Mouse (Mus musculus) frontal cortex, postnatal 25 days (tissue): Measurements from ENCODE around the gene Rptor.

Experiments used
- DNase-seq, 2 experiments: peaks; one replicate each; pipeline ENCODE4 v3.0.0; 2022; ENCODE audit warnings: low spot score in 2 of 2

Rptor gene

DNA sequence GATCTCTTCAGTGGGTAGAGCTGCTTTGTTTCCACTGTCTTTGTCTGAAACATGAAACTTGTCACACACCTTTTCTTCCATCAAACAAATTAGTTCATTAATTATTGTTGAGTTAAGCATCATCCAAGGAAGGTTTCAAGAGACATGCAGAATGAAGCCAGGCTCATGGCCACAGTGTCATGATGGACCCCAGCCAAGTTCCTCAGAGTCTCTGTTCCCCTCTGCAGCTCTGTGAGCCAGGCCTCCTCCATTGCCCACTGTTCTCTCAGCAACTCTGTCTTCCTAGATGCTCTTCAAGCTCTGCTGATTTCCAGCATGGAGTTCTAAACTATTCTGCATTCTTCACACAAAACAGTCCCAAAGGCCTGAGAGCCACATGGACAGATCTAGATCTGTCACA lies 85.3 kb downstream of the Rptor start:
- no peak for DNase-seq

GRCm38 (mm10) chr11:119689936-119690335 lies 87.2 kb downstream of the Rptor start:
- no peak for DNase-seq

DNA sequence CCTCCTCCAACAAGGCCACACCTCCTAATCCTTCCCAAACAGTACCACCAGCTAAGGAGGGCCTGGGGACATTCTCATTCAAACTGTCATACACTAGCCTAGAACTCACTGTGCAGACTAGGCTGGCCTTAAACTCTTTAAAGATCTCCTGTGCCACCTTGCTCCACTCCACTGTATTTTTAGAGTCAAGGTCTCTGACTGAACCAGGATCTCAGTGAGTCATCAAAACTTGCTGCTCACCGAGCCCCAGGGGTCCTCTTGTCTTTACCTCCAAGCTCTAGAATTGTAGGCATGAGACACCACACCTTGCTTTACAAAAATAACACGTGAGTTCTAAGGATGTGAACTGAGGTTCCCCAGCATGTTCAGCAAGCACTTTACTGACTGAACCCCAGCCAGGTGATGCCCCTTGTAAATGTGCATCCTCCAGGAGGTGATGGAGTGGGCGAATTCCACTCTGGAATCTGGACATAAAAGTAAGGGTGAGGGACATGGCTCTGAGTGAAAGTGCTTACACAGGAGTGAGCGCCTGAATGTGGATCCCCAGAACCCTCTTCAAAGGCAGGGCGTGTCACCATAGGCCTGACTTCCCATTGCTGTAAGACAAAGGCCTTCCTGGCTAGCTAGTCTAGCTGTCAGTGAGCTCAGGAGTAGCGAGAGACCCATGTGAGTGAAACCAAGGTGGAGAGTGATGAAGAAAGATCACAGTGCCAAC lies 89.6 kb downstream of the Rptor start:
- DNase-seq, result no peak

- DNase-seq, result no peak
Observed at GRCm38 (mm10) chr11:119692911-119693261, 90.2 kb downstream of the Rptor start.

DNA sequence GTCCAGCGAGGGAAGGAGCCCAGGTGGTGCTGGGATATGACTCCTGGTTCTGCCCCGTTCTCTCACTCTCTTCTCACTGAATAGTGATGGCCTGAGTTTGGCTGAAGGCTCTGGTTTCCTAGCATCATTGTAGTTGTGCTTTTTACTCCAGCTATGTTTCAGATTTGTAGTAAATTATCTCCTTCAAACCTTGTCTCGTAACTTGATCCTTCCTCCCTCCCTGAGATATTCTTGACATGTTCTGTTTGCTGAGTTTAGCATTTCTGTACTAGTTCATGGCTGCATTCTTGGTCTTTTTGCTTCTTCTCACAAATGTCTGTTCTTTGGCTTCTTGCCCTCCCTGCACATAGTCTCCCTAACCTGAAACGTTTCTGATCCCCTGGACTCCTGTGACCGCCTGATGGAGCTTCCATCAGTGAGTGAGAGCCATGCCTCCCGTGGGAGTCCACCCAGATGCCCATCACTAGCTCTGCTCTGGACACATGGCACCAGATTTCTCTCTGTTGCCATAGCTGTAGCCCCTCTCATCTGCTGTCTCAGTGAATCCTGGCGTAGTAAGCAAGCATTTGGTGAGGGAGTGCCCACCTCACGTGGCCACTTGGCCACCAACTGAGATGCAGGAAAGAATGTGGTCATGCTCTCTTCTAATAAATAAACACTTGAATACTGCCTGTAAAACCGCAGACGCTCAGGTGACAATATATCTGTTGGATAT lies 91.6 kb downstream of the Rptor start:
- DNase-seq, result no peak

GRCm38 (mm10) chr11:119696401-119696800 lies 93.7 kb downstream of the Rptor start:
- no peak for DNase-seq

DNA sequence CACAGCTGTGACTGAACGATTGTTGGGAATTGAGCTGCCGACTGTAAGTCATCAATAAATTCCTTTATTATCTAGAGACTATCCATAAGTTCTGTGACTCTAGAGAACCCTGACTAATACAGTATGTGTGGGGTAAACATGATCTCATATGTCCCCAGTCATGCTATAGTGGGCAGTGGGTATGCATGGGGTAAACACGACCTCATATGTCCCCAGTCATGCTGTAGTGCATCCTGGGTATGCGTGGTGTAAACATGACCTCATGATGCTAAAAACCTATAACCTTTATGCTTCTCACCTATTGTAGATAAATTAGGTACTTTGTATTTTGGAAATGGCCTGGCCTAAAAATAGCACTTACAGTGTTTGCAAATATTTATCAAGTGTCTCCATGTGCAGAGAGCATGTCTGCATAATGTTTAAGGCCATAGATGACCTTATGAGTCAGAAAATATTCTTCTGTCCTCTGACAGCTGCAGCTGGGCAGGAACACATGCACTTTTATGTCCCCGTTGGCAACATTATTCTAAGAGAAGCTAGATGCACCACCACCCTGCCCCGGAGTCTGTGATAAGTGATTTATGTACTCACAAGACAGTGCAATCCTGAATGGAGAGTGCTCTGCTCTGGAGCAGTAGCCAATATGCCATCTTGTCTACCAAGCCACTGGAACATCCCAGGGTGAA lies 102.8 kb downstream of the Rptor start:
- no peak for DNase-seq

DNA sequence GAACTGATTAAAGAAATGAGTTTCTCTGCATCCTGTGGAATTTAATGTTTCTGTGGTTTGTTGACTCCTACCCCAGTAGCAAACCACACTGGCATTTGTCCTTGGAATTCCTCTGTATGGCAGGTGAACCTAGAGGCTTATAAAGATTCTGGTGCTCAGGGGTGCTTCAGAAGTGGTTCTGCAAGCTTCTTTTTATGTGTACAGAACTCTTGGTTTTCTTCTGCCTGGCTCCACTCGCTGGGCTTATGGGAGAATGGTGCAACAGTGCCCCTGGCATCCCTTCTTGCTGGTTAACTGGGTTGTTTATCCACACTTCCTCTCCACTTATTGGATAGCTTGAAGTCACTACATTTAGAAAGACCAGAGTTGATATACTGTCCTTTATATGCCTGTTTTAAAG lies 104.6 kb downstream of the Rptor start:
- DNase-seq, result no peak

GRCm38 (mm10) chr11:119709239-119709638 lies 106.5 kb downstream of the Rptor start:
- DNase-seq, result no peak

DNA sequence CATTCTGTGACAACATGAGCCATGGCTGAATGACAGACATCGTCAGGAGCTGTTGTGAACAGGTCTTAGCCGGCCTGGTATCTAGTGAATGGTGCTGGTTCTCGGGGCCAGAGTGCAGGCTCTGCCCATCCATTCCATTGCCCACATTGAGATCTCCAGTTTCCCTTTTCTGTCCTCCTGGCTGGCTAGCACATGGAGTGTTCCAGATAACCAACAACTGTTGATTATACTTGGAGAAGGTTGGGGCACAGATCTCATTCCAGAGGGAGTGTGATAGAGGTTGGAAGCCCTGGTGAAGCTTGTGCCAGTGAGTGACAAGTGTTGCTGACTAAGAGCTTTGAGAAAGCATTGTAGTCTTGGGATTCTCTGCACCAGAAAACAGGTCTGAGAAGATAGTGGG lies 107.6 kb downstream of the Rptor start:
- DNase-seq, result no peak

GRCm38 (mm10) chr11:119710822-119711221 lies 108.1 kb downstream of the Rptor start:
- DNase-seq, result no peak

GRCm38 (mm10) chr11:119715437-119715836 lies 112.7 kb downstream of the Rptor start:
- no peak for DNase-seq

DNA sequence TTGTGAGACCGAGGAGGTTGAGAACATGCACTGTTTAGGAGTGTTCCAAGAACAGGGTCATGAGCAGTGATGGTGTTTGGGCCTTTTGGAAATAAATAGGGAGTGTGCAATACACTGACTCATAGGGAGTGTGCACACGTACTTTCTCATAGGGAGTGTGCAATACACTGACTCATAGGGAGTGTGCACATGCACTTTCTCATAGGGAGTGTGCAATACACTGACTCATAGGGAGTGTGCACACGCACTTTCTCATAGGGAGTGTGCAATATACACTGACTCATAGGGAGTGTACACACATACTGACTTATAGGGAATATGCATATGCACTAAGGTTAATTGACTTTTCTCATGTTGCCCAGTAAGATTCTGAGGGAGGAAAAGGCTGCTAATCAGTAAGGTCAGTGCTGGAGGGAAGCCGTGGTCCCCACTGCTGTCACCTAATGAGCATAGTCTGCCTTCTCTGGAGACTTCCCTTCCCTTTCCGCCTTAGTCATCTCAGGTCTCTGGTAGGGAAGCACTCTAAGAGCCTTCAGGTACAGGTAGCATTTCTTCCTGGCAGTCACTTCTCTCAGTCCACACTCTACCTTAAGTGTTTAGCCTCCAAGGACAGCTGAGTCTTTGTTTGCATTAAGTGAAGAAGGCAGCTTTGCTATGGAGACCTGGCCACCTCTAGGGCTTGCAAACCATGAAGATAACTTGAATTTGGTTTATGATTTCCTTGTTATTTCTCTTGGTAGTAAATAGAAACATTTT lies 113.3 kb downstream of the Rptor start:
- no peak for DNase-seq

GRCm38 (mm10) chr11:119718115-119718514 lies 115.4 kb downstream of the Rptor start:
- no peak for DNase-seq

- DNase-seq, result no peak
Observed at GRCm38 (mm10) chr11:119720101-119721048, 117.7 kb downstream of the Rptor start.

GRCm38 (mm10) chr11:119724709-119725108 lies 122.0 kb downstream of the Rptor start:
- no peak for DNase-seq

DNA sequence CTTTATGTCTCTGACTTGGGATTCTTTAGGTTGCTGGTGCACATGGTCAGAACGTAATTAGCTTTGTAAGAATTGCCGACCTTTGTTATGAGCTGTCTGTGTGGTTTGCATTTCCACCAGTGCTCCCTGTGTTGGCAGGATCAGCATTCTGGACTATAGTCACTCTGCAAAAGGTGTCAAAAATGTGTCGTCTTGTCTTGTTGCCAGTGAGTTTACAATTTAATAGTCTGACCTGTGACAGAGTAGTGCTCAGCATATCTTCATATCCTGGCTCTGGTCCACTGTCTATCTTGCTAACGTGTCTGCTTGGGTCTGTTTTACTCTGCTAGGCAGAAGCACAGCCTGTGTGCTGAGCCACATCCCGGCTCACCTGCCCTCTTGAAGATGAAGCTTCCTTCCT lies 128.7 kb downstream of the Rptor start:
- DNase-seq, result no peak

DNA sequence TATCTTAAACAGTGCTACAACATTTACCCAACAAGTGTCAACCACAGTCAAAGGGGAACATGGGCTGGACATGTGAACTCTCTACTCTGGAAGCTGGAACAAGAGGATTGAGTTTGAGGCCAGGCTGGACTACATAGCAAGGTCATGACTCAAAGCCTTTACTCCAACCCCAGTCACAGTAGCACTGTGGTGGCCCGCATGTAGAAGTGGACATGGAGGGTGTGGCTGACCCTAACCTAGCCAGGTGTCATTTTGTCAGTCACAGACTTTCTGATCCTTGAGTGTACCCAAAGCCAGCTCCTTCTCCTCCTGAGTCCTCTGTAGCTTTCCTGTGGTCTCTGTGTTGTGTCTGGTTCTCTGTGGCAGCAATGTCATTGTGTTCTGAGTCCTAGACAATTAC lies 129.7 kb downstream of the Rptor start:
- no peak for DNase-seq

DNA sequence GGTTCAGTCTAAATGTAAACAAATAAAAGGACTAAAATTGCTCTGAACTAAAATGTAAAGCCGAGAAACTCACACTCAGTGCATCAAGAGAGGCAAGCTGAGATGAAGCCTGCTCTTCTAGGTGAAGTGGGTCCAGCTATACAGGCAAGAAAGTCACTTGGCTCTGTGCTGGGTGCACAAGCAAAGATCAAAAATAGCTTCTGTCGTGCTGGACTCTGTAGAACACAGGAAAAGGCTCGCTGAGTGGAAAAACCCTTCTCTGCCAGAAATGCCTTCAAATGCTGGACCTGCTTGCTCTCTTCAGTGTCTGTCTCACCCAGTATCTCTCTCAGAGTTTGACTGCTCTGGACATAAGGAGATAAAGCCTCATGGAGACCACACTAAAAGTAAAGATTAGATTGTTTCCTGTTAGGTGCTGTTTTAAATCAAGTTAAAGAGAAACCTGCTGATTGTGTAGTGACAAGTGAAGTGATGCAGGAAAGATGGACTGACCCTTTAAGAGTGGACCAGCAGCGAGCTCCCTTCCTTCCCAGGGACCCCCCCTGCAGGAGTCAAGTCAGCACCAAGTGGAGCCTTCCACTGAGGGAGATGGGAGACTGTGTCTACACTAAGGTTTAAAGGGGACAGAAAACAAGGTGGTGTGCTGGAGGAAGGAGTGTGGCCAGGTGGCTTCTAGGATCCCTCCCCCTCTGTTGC lies 130.4 kb downstream of the Rptor start:
- no peak for DNase-seq

- no peak for DNase-seq
Observed at GRCm38 (mm10) chr11:119733657-119733990, 130.9 kb downstream of the Rptor start.

- no peak for DNase-seq
Observed at GRCm38 (mm10) chr11:119735152-119735551, 132.4 kb downstream of the Rptor start.
